Mouse (Mus musculus) thymus, adult 2 months (tissue): Measurements from ENCODE around the gene Tmem260. TPM values are rescaled to one million over a fixed set of nuclear protein-coding genes. Genes with fewer than 3 reads are reported as not detected.

Source experiments
- DNase-seq: peaks from one replicate; pipeline ENCODE4 v3.0.0; 2021
- H3K27ac ChIP-seq: fragments of 200-500 bp; 2 replicates; pipeline ENCODE4 v1.5.1; 2012; ENCODE audit warnings: low read length, control low read depth; ENCODE audit not compliant: control insufficient read depth, insufficient read depth
- H3K27me3 ChIP-seq: fragments of 200-500 bp; 2 replicates; pipeline ENCODE4 v1.6.1; 2012; ENCODE audit warnings: mild to moderate bottlenecking, low read length, moderate library complexity, mixed read lengths; ENCODE audit not compliant: control insufficient read depth, insufficient read depth
- H3K36me3 ChIP-seq: fragments of 200-500 bp; 2 replicates; pipeline ENCODE4 v1.6.1; 2012; ENCODE audit warnings: mild to moderate bottlenecking, low read length, moderate library complexity; ENCODE audit not compliant: control insufficient read depth, insufficient read depth
- H3K4me1 ChIP-seq: fragments of 200-500 bp; replicated peaks from 2 replicates; pipeline ENCODE4 v1.6.1; 2012; ENCODE audit warnings: low read length; ENCODE audit not compliant: control insufficient read depth, insufficient read depth
- H3K4me3 ChIP-seq: fragments of 200-500 bp; 2 replicates; pipeline ENCODE4 v1.5.1; 2012; ENCODE audit warnings: mild to moderate bottlenecking, low read length, control low read depth, moderate library complexity; ENCODE audit not compliant: control insufficient read depth, insufficient read depth
- CTCF ChIP-seq: fragments of 200-500 bp; IDR thresholded peaks from 2 replicates; pipeline ENCODE4 v1.5.1; 2012; ENCODE audit warnings: mild to moderate bottlenecking, control low read depth, low read length, moderate library complexity, borderline replicate concordance; ENCODE audit not compliant: control insufficient read depth, poor library complexity, insufficient read depth; ENCODE audit errors: extremely low read depth
- POLR2A ChIP-seq: fragments of 200-500 bp; IDR thresholded peaks from 2 replicates; pipeline ENCODE4 v1.6.1; 2012; ENCODE audit warnings: mild to moderate bottlenecking, low read length, control low read depth, moderate library complexity; ENCODE audit not compliant: control insufficient read depth, poor library complexity, insufficient read depth; ENCODE audit errors: extremely low read depth
- WGBS: fragments of 180-500 bp; shearing (Covaris S2); methylation state at CpG from one replicate; pipeline ENCODE4 v1.1.7; 2018; 5-methylcytosine and 5-hydroxymethylcytosine counted together
- polyA plus RNA-seq: library from polyadenylated mRNA; depleted of rRNA; stranded (reverse); fragments of >200 nt; gene quantifications from 2 replicates; pipeline ENCODE4 v1.2.3, GENCODE M21; 2012; rRNA removed

Gene Tmem260
- polyA plus RNA-seq, result 36.1 and 49.9 TPM in 2 replicates

DNA sequence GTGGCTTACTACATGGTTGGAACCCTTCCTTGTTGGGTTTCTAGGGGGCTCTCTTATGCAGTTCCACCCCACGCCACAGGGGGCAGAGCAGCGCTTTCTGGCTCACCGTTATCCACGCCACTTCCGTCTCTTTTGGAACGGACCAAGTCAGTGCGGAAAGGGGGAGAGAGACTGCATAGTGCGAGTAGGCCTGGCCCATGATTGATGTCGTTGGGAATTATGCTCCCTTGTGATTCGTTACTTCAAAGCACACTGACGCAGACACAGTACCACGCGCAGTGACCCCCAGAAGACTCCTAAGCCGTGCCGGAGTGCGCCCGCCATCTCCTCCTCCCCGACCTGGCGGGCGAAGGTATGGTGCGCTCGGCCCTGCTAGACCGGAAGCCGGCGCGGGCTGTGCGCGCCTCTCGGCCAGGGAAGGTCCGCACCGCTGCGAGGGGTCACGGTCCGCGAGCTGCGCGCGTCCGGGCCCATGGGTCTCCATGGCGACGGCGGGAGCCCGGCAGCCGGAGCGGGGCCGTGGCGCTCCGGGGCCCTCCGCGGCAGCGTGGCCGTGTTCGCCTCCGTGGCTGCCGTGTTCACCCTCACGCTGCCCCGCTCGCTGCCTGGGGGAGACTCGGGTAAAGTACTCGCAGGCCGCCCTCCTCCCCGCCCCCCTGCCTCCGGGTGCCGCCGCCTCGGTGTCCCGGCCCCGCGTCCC is at the start of gene Tmem260:
TSS of gene Tmem260 (plus strand) at position 141 of the 700 bp plus-strand sequence.
- no peaks in the 10 kb centered on the region for H3K36me3 ChIP-seq
- under 1% methylated on average over 65 of the region's 69 CpGs for WGBS
- DNase-seq, result peak; percentile 94
- peak; percentile 71; the same call in 1 of the 2 replicates for TF ChIP-seq CTCF
- peak; percentile 80 for TF ChIP-seq POLR2A
- H3K27ac ChIP-seq, result peak within 1 kb of the TSS; percentile 59
- H3K4me3 ChIP-seq, result peak within 1 kb of the TSS; percentile 57
- no peaks in the 10 kb centered on the region for H3K27me3 ChIP-seq
- no peaks in the 10 kb centered on the region; the same call in 1 of the 2 replicates for H3K4me1 ChIP-seq

DNA sequence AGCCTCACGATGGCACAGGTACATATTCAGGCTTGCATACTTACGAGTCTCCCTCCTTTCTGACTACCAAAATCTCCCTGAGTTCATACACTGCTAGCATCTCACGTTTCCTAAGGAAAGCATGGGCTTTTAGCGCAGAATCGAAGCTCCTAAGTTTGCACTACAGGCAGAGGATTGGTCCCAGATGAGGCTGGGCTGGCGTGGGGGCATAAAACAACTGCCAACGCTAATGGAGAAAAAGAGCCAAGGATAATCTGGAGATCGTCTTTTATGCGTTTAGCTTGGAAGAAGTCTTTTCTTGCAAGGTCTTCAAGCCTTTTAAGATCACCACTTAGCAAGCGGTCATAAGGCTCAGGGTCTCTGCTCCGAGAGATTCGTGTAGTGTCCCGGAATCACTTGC is 39.8 kb upstream of the Tmem260 start:
- Histone ChIP-seq H3K27ac (no peak overlapping the region), H3K36me3 (no peaks in the 10 kb centered on the region), H3K27me3 (no peaks in the 10 kb centered on the region), H3K4me3 (no peak overlapping the region), H3K4me1 (no peaks in the 10 kb centered on the region)
- no peak for DNase-seq
- 95% methylated on average over 13 of the region's 13 CpGs for WGBS
- TF ChIP-seq CTCF (no peak), POLR2A (no peak)

DNA sequence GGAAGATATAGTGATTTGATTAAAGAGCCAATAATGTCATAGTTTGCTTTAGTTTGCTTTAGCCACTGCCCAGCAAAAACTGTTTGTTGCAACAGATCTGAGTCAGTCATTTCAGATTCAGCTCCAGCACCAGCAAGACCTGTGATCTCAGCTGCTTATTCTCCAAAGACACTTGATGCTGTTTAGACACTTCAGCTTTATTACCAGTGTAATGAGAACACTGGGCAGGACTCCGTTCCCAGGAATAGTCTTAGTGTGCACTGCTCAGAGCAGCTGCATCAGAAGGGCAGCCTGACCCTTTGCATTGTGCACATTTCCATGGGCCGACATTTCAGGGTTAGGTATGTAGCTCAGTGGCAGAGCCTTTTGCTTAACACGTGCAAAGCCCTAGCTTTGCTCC is 28.9 kb upstream of the Tmem260 start:
- no peak overlapping the region for H3K27ac ChIP-seq
- no peaks in the 10 kb centered on the region for H3K27me3 ChIP-seq
- no peak overlapping the region for H3K4me3 ChIP-seq
- peaks cover 7% of the 10 kb centered on the region for H3K4me1 ChIP-seq
- no peaks in the 10 kb centered on the region for H3K36me3 ChIP-seq
- TF ChIP-seq POLR2A (no peak), CTCF (no peak)
- 93% methylated on average over 3 of the region's 3 CpGs for WGBS
- DNase-seq, result no peak

DNA sequence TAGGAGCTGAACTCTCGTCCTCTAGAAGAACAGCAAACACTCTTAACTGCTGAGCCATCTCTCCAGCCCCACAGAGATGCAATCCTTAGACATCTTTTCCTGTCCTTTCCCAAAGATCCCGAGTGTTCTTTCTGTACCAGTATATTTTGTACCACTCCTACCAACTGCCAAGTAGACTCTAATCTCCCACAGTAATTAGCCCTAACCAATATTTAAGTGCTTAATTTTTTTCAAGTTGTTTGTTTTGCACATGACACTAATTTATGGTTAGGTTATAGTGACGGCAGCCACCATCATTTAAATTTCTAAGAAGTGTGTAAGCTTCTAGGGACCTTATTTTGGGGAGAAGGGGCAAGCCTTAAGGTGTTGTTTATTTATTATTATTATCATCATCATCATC is 27.7 kb upstream of the Tmem260 start:
- H3K4me3 ChIP-seq, result no peak overlapping the region
- H3K4me1 ChIP-seq, result peaks cover 11% of the 10 kb centered on the region
- no peak overlapping the region for H3K27ac ChIP-seq
- no peaks in the 10 kb centered on the region for H3K36me3 ChIP-seq
- 79% methylated on average over 3 of the region's 3 CpGs for WGBS
- DNase-seq, result no peak
- no peak for TF ChIP-seq POLR2A
- no peak for TF ChIP-seq CTCF
- H3K27me3 ChIP-seq, result no peaks in the 10 kb centered on the region

DNA sequence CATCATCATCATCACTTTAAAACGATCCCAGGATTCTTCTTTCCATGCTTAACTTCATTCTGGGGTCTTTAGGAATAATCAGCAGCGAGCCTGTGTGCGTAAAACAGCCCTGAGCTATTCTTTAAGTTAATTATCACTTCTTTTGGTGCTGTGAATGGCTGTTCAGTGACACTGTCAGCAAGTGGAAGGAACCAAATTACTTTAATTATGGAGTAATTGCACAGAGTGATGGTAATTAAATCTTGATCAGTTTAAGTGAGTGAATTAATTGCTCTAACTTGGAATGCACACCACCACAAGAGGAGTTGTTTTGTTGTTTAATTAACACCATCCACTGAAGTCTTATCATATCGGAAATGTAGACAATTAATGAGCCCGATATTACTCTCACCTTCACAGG is 27.3 kb upstream of the Tmem260 start:
- WGBS, result 94% methylated on average over 5 of the region's 5 CpGs

DNA sequence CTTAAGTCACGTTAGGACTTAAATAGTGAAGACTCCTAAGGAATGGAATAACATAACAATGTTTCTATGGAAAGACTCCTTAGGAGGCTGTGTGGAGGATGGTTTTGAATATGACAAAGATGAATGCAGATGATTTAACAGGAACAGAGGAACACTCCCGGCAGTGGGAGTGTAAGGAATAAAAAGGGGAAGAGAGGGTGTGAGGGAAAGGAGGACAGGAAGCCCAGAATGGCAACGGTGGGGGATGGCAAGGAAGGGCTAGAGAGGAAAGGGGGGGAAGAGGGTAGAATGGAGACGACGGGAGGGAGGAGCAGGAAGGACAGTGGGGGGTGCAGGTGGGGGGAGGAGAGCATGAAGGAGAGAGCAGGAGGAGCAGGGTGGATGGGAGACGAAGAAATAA is 24.4 kb upstream of the Tmem260 start:
- H3K36me3 ChIP-seq, result no peaks in the 10 kb centered on the region
- no peak overlapping the region for H3K4me3 ChIP-seq
- TF ChIP-seq CTCF (no peak), POLR2A (no peak)
- no peaks in the 10 kb centered on the region for H3K27me3 ChIP-seq
- WGBS, result 18% methylated on average over 6 of the region's 6 CpGs
- DNase-seq, result peak; percentile 33
- peaks cover 14% of the 10 kb centered on the region for H3K4me1 ChIP-seq
- H3K27ac ChIP-seq, result no peak overlapping the region

More for the DNA sequence above, 27.3 kb upstream of the Tmem260 start:
- TF ChIP-seq CTCF (no peak), POLR2A (no peak)
- no peak for DNase-seq
- Histone ChIP-seq H3K4me3 (no peak overlapping the region), H3K27me3 (no peaks in the 10 kb centered on the region), H3K27ac (no peak overlapping the region), H3K4me1 (peaks cover 14% of the 10 kb centered on the region), H3K36me3 (no peaks in the 10 kb centered on the region)

DNA sequence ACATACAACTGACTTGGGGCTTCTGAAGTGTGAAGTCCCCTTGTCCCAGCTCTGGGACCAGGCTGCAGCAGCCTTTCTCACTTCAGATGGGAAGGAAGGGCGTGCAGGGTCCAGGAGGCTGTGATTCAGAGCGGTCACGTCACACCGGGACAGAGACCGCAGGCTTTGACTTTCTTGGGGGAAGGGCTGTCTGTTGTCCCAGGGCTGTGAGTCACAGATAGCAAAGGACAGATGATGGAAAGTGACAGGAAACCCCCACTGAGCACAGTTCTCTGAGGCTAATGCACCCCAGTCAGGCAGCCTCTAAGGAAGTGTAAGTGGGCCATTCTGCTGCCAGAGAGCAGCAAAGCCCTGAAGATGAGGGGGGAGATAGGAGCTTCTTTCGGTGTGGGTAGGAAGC is 23.9 kb upstream of the Tmem260 start:
- Histone ChIP-seq H3K27ac (peak overlapping the region; percentile 93), H3K4me1 (peaks cover 14% of the 10 kb centered on the region), H3K4me3 (peak overlapping the region; percentile 21), H3K36me3 (no peaks in the 10 kb centered on the region), H3K27me3 (no peaks in the 10 kb centered on the region)
- TF ChIP-seq CTCF (peak; percentile 10; the same call in 1 of the 2 replicates), POLR2A (no peak)
- peak; percentile 73 for DNase-seq
- WGBS, result under 1% methylated on average over 6 of the region's 6 CpGs
